Mouse (Mus musculus) heart, postnatal 0 days (tissue): Measurements from ENCODE around the gene Gm6588.

Source experiments
- CTCF ChIP-seq: IDR thresholded peaks from 2 replicates; pipeline ENCODE4 v1.5.1; 2016; ENCODE audit warnings: antibody characterized with exemption, control low read depth, low read depth
- EP300 ChIP-seq: IDR thresholded peaks from 2 replicates; pipeline ENCODE4 v1.6.1; 2016; ENCODE audit warnings: antibody characterized with exemption, low read depth

DNA sequence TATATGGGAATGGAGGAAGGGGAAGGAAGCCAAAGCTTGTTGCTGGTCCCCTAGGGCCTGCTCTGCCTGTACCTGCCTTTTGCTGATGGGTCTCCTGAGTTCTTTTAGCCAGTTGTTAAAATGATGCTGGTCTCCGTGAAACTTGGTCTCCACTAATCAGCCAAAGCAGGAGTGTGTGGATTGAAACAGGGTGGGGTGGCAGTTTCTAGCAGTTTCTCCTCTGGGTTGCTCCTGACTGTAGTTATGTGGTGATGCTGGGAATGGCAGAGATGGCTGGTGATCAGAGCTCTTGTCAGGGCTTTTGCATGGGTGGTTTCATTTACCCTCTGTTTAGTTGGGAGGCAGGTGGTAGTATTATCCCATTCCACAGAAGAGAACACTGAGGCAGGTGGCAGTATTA, 38.3 kb downstream of the Gm6588 start:
- TF ChIP-seq EP300 (no peak), CTCF (no peak)
